Comparison of ENCODE assay signal across 8 mouse cellular contexts in the genomic region with DNA sequence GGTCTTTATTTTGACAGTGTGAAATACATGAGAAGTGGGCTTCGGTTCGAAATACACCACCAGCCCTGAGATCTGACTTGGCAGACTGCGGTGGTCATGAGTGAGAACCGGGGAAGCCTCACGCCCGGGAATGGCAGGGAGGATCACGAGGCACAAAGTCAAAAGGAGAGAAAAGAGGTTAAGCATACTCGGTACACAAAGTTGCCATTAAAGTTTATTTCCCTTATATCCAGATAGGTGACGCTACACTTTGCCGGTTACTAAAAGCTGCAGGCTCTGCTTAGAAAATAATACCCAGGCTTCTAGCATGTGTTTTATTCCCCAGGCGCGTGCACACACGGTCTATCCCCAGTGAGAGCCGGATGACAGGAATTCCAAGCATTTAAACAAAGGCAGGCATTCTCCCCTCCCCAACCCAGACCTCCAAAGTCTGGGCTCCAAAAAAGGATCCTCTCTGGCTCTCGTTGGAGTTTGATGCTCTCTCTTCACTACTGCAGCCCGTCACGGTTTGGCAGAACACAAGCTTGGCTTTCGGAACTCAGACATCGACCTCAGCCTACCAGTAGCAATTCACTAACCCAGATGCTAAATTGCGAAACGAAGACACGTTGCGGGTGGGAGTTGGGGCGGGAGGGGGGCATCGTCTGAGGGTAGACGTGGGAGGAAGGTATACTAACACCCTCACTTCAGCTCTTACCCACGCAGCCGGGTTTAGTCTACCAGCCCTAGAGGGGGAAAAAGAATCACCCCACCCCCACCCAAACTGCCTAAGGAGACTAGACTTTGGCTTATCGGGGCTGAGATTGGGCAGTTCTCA. TPM values are rescaled to one million over a fixed set of nuclear protein-coding genes. Genes with fewer than 3 reads are reported as not detected.
DNase-seq lines count a peak whose midpoint lies in the region; ATAC-seq lines count a peak whose summit lies in the region.

No protein-coding gene starts in this region.

- H3K27ac ChIP-seq in limb, embryonic 11.5 days (replicated peaks; ENCODE audit: low read depth, low read length), result peak overlapping the region; percentile 82
- peak overlapping the region; percentile 89 for H3K27ac ChIP-seq in midbrain, embryonic 16.5 days (ENCODE audit: low read length)

- under 1% methylated on average over 29 of the region's 29 CpGs for WGBS in limb, embryonic 11.5 days
- under 1% methylated on average over 29 of the region's 29 CpGs for WGBS in midbrain, embryonic 16.5 days

- peak overlapping the region; percentile 80 for H3K4me2 ChIP-seq in limb, embryonic 11.5 days (ENCODE audit: low read depth, severe bottlenecking)
- peak overlapping the region; percentile 80 for H3K4me2 ChIP-seq in midbrain, embryonic 16.5 days (ENCODE audit: low read length)

- H3K36me3 ChIP-seq in limb, embryonic 11.5 days (ENCODE audit: control insufficient read depth, insufficient read depth, low read length), result no peaks in the 10 kb centered on the region
- H3K36me3 ChIP-seq in midbrain, embryonic 16.5 days (ENCODE audit: control insufficient read depth, insufficient read depth, low read length), result no peaks in the 10 kb centered on the region

- peaks cover 8% of the 10 kb centered on the region; the same call in 1 of the 2 replicates for H3K27me3 ChIP-seq in limb, embryonic 11.5 days (ENCODE audit: control insufficient read depth, insufficient read depth, low read length)
- no peaks in the 10 kb centered on the region for H3K27me3 ChIP-seq in midbrain, embryonic 16.5 days (ENCODE audit: control insufficient read depth, insufficient read depth, low read depth, low read length)

- H3K9me3 ChIP-seq in limb, embryonic 11.5 days (ENCODE audit: control insufficient read depth, low read length), result no peaks in the 10 kb centered on the region
- H3K9me3 ChIP-seq in midbrain, embryonic 16.5 days (replicated peaks; ENCODE audit: control insufficient read depth, low read length, poor library complexity, severe bottlenecking), result no peaks in the 10 kb centered on the region

- H3K4me3 ChIP-seq in limb, embryonic 11.5 days (ENCODE audit: low read depth, low read length), result peak overlapping the region; percentile 60
- H3K4me3 ChIP-seq in midbrain, embryonic 16.5 days (ENCODE audit: low read depth, low read length), result peak overlapping the region; percentile 85

- 0 out of 2 replicates have a peak, but pooled peaks cover 4% of the 10 kb centered on the region for H3K4me1 ChIP-seq in limb, embryonic 11.5 days (ENCODE audit: control insufficient read depth, insufficient read depth, low read length)
- H3K4me1 ChIP-seq in midbrain, embryonic 16.5 days (ENCODE audit: control insufficient read depth, insufficient read depth, low read length), result peaks cover 9% of the 10 kb centered on the region; the same call in 1 of the 2 replicates

- intact Hi-C loops in gastrocnemius, postnatal 14 days (cut with DNase I; ENCODE audit: low total_unique reads), result loop anchor here (10.0 kb wide), 1 partner anchor 1018 kb away; no protein-coding TSS in a partner anchor

- ATAC-seq in limb, embryonic 11.5 days (ENCODE audit: insufficient number of reproducible peaks, low FRiP score, low TSS enrichment, low read depth), result no peak; the same call in 1 of the 2 replicates
- ATAC-seq in midbrain, embryonic 16.5 days, result no peak; the same call in 1 of the 2 replicates

- H3K9ac ChIP-seq in limb, embryonic 11.5 days (ENCODE audit: low read length), result peak overlapping the region; percentile 72
- H3K9ac ChIP-seq in midbrain, embryonic 16.5 days (ENCODE audit: low read depth, low read length), result peak overlapping the region; percentile 92

- DNase-seq in adrenal gland, postnatal 10 days, result peak; percentile 21
- DNase-seq in adrenal gland, adult 8-10 months, result no peak
- DNase-seq in cerebellum, postnatal 4 days (ENCODE audit: low spot score in 2 of 2), result peak; percentile 13 to 28
- DNase-seq in gastrocnemius, postnatal 14 days, result peak; percentile 59
- peak; percentile 7 for DNase-seq in kidney, adult 11 months
- peak; percentile 72 for DNase-seq in limb, embryonic 11.5 days (ENCODE audit: low spot score)
- peak; percentile 12 for DNase-seq in testis, postnatal 14 days (ENCODE audit: low spot score)

RNA-seq across cellular contexts. Expression of a gene that starts 1.1 kb away (rescaled TPM):
- 1 to 10 TPM; 8.7 to 8.8 TPM for total RNA-seq in adrenal gland, postnatal 10 days (2021)
- total RNA-seq in adrenal gland, adult 8-10 months (2022), result 1 to 10 TPM; 1.6 to 3.4 (median 2.0) TPM
- 1 to 10 TPM; 5.8 to 7.4 TPM for total RNA-seq in gastrocnemius, postnatal 14 days (2021)
- polyA plus RNA-seq in limb, embryonic 11.5 days (2014; fragmentation: Nextera tagmentation; extraction: Ambion mirVana), result 5.1 and 6.8 TPM in 2 replicates
- polyA plus RNA-seq in midbrain, embryonic 16.5 days (2015; fragmentation: Nextera tagmentation; extraction: Ambion mirVana), result 22.3 and 23.5 TPM in 2 replicates
